ENCODE assay signal across 11 mouse cellular contexts in genomic region chr11:114655350-114656008, GRCm38 (mm10).
"Had no signal": no experiment of that assay in that cellular context is flagged by ENCODE, and none has a peak within 500 bp of the region (broad histone marks: within the 10 kb centered on the region; RNA-seq: fewer than 3 reads in every experiment).

No protein-coding gene starts in this region.

- H3K9ac ChIP-seq: kidney, embryonic 15.5 days; liver, embryonic 15.5 days; midbrain, embryonic 13.5 days; neural tube, embryonic 12.5 days had no signal

- H3K4me3 ChIP-seq: kidney, embryonic 15.5 days; left cerebral cortex, adult 2 months; limb, embryonic 10.5 days; liver, embryonic 15.5 days; midbrain, embryonic 13.5 days; neural tube, embryonic 12.5 days had no signal

- H3K4me2 ChIP-seq: kidney, embryonic 15.5 days; liver, embryonic 11.5 days; liver, embryonic 15.5 days; midbrain, embryonic 13.5 days; neural tube, embryonic 12.5 days had no signal

- H3K9me3 ChIP-seq: kidney, embryonic 15.5 days; limb, embryonic 10.5 days; liver, embryonic 15.5 days; midbrain, embryonic 13.5 days; neural tube, embryonic 12.5 days had no signal

- DNase-seq: kidney, postnatal 14 days; thymus, adult 18-20 months; thymus, postnatal 25 days had no signal

- ATAC-seq: lung, postnatal 0 days; midbrain, embryonic 13.5 days had no signal

- H3K27ac ChIP-seq: kidney, embryonic 15.5 days; left cerebral cortex, adult 2 months; limb, embryonic 10.5 days; liver, embryonic 15.5 days; midbrain, embryonic 13.5 days; neural tube, embryonic 12.5 days had no signal

- H3K4me1 ChIP-seq: limb, embryonic 10.5 days had no signal

- H3K36me3 ChIP-seq: kidney, embryonic 15.5 days; limb, embryonic 10.5 days; liver, embryonic 15.5 days; midbrain, embryonic 13.5 days; neural tube, embryonic 12.5 days had no signal
